Mouse (Mus musculus): ENCODE measurements around the gene Pex5l.

DNA sequence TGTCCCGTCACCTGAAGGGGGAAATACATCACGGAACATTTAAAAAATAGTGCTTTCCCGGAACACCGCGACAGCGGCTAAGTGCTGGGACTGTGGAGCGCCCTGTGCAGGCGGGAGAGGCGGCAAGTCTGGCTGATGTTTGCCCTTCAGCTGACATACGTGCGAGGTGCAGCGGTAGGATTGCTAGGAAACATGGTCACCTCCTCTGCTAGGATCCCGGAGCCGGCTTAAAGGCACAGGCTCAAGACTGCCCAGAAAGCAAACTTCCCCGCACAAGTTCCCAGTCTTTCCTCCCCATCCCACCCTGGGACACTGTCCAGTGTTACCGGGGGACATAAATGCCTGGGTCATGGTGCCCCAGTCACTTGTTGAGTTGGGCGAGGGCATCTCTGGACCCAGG lies 649 bp downstream of the Pex5l start:
- TF ChIP-seq CTCF (IDR thresholded peaks at IDR 0.05; ENCODE audit: insufficient read depth, low read depth, low read length), result no peak
- TF ChIP-seq POLR2A (IDR thresholded peaks at IDR 0.05; ENCODE audit: insufficient read depth, low read depth, low read length), result no peak

Data from olfactory bulb, adult 2 months (tissue).